Mouse (Mus musculus) right cerebral cortex, postnatal 36 days (tissue): ENCODE data around the gene Sult1c1.
"Not testable (repeated sequence)": the region's sequence is repeated elsewhere in the genome, so short reads cannot be mapped to it uniquely, and the experiment has no call there.

Experiments used
- DNase-seq, 2 experiments: peaks; one replicate each; pipeline ENCODE4 v3.0.0; 2022; ENCODE audit warnings: low spot score in 2 of 2, mixed read lengths in 1 of 2

Gene Sult1c1

GRCm38 (mm10) chr17:53990574-53990973, at the start of gene Sult1c1:
Sult1c1 (minus strand) TSS chr17:53990674.
- DNase-seq = no peak

GRCm38 (mm10) chr17:54014204-54014603, 23.7 kb upstream of the Sult1c1 start:
- DNase-seq = no peak

- DNase-seq = no peak
Measured at GRCm38 (mm10) chr17:54011196-54011595, 20.7 kb upstream of the Sult1c1 start.

DNA sequence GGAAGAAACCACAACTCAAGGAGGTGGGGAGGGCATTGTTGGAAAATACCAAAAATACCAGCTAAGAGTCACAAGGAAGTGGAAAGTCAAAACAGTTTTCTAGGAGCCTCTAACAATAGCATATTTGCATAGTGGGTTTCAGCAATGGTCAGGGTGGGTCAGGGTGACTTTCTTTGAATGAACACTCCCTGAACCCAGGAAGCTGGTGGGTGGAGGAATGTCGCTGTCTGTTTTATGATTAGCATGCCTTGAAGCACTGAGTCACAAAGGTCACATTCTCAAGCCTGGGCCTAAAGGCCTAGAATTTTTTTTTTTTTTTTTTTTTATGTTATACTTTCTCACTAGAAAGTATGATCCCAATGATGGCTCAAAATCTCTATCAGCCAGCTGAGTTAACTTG, 20.1 kb upstream of the Sult1c1 start:
- not testable (repeated sequence) for DNase-seq

- DNase-seq = no peak
Measured at GRCm38 (mm10) chr17:54003522-54003921, 13.0 kb upstream of the Sult1c1 start.

GRCm38 (mm10) chr17:53973606-53974005, 16.9 kb downstream of the Sult1c1 start:
- no peak for DNase-seq

GRCm38 (mm10) chr17:53941569-53942162, 48.8 kb downstream of the Sult1c1 start:
- no peak for DNase-seq

- no peak for DNase-seq
Measured at GRCm38 (mm10) chr17:53940726-53941125, 49.7 kb downstream of the Sult1c1 start.
